Mouse (Mus musculus) granulocyte monocyte progenitor cell, adult 5-6 weeks (primary cell): ENCODE results near the gene Dmpk. TPM values are rescaled to one million over a fixed set of nuclear protein-coding genes. Genes with fewer than 3 reads are reported as not detected.
A peak's percentile ranks its signal among the peaks of the same experiment; 100 is the strongest.

Source experiments
- ATAC-seq: replicated peaks from 2 replicates; pipeline ENCODE4 v1.8.0; 2016; ENCODE audit warnings: mild to moderate bottlenecking, moderate TSS enrichment, inconsistent platforms; ENCODE audit not compliant: poor library complexity, severe bottlenecking
- total RNA-seq, 2 experiments: library from RNA; stranded (forward) in 1 of 2; stranded (reverse) in 1 of 2; fragments of 200-712, 200-1000 nt in 1 of 2; fragments of >200 nt in 1 of 2; fragmentation: Nextera tagmentation in 1 of 2; gene quantifications; 2 replicates each; pipeline ENCODE4 v1.2.3; 2014 to 2017

The Dmpk gene
- total RNA-seq, 2 experiments from 2014 or later: 0.32 to 1.0 TPM

- no peak for ATAC-seq
Measured at GRCm38 (mm10) chr7:19075231-19075630, 8.4 kb upstream of the Dmpk start.

- ATAC-seq: peak; percentile 78
Measured at GRCm38 (mm10) chr7:19075723-19076585, 7.7 kb upstream of the Dmpk start, which contains the start of gene Dmwd. Gene Dmwd, plus strand, starts transcription at chr7:19076227.

GRCm38 (mm10) chr7:19076586-19076991 lies 7.1 kb upstream of the Dmpk start:
- no peak for ATAC-seq

DNA sequence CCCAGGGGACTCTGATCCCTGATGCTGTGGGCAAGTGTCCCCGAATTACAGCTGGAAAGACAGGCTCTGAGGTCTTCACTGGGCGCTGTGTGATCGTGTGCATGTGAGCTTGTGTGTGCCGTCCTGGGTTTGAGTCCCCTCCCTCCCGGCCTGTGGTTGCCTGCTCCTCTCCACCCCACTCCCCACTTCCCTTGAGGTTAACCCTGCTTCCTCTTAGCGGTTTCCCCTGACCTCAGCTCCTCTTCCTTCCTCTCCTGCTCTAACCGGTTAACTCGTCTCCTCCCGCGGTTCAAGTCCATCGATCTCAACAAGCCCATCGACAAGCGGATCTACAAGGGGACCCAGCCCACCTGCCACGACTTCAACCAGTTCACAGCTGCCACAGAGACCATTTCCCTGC lies 5.9 kb upstream of the Dmpk start:
- ATAC-seq: peak; percentile 80

- no peak for ATAC-seq
Measured at GRCm38 (mm10) chr7:19078732-19079131, 4.9 kb upstream of the Dmpk start.

GRCm38 (mm10) chr7:19080451-19080950 lies 3.1 kb upstream of the Dmpk start:
- no peak for ATAC-seq

- ATAC-seq: no peak
Measured at GRCm38 (mm10) chr7:19082171-19082570, 1.5 kb upstream of the Dmpk start.

GRCm38 (mm10) chr7:19083096-19083495 lies 553 bp upstream of the Dmpk start:
- no peak for ATAC-seq

GRCm38 (mm10) chr7:19084277-19084771 lies 675 bp downstream of the Dmpk start:
- ATAC-seq: peak; percentile 75

- ATAC-seq: no peak
Measured at GRCm38 (mm10) chr7:19084921-19085473, 1.3 kb downstream of the Dmpk start.

- no peak for ATAC-seq
Measured at GRCm38 (mm10) chr7:19085495-19085894, 1.8 kb downstream of the Dmpk start.

- ATAC-seq: peak; percentile 60
Measured at GRCm38 (mm10) chr7:19086042-19086441, 2.4 kb downstream of the Dmpk start.

- no peak for ATAC-seq
Measured at GRCm38 (mm10) chr7:19086760-19087159, 3.1 kb downstream of the Dmpk start.

DNA sequence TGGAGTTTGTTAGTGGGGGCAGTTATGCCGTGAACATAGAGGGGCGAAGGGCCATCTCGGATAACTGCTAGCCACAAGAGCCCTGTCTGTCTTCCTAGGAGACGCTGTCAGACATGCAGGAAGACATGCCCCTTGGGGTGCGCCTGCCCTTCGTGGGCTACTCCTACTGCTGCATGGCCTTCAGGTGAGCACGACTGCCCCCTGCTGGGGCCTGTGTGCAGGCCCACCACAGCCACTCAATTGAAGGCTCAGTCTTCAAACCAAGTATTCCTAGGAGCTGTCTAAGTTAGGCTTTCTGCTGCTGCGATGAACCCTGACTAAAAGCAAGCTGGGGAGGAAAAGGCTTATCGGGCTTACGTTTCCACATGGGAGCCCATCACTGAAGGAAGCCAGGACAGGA lies 5.2 kb downstream of the Dmpk start:
- ATAC-seq: peak; percentile 24; the same call in 1 of the 2 replicates

DNA sequence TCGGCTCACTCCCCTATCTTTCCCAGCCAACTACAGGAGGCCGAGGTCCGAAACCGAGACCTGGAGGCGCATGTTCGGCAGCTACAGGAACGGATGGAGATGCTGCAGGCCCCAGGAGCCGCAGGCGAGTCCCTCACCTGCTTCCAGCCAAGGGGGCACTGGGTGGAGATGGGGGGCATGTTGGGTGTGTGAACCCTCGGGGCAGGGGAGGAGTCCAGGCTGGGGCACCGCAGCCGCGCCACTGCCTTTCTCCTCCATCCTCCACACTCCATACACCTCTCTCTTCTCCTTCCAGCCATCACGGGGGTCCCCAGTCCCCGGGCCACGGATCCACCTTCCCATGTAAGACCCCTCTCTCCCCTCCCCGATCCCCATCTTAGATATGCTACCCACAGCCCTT lies 8.3 kb downstream of the Dmpk start:
- ATAC-seq: no peak

DNA sequence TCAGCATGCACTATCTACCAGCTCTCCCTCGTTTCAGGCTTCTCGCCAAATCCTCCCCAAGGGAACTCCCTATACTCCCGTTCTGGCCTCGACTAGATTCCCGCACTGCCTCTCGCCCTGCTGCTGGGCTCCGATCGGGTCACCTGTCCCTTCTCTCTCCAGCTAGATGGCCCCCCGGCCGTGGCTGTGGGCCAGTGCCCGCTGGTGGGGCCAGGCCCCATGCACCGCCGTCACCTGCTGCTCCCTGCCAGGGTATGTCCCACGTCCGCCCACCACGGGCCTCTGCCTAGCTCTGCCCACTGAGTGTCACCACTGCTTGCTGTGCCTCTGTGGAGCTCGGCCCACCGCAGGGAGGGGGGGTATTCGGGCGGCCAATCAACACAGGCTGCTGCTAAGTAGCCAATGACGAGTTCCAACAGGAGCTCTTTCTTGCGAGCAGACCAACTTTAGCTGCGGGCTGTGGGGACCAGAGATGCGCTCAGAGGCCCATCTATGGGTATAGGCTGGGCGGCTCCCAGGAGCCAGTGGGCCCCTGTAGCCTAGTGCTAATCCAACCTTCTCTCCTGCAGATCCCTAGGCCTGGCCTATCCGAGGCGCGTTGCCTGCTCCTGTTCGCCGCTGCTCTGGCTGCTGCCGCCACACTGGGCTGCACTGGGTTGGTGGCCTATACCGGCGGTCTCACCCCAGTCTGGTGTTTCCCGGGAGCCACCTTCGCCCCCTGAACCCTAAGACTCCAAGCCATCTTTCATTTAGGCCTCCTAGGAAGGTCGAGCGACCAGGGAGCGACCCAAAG lies 8.9 kb downstream of the Dmpk start:
- ATAC-seq: no peak

DNA sequence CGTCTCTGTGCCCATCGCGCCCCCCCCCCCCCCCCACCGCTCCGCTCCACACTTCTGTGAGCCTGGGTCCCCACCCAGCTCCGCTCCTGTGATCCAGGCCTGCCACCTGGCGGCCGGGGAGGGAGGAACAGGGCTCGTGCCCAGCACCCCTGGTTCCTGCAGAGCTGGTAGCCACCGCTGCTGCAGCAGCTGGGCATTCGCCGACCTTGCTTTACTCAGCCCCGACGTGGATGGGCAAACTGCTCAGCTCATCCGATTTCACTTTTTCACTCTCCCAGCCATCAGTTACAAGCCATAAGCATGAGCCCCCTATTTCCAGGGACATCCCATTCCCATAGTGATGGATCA lies 9.5 kb downstream of the Dmpk start:
- peak; percentile 59 for ATAC-seq

DNA sequence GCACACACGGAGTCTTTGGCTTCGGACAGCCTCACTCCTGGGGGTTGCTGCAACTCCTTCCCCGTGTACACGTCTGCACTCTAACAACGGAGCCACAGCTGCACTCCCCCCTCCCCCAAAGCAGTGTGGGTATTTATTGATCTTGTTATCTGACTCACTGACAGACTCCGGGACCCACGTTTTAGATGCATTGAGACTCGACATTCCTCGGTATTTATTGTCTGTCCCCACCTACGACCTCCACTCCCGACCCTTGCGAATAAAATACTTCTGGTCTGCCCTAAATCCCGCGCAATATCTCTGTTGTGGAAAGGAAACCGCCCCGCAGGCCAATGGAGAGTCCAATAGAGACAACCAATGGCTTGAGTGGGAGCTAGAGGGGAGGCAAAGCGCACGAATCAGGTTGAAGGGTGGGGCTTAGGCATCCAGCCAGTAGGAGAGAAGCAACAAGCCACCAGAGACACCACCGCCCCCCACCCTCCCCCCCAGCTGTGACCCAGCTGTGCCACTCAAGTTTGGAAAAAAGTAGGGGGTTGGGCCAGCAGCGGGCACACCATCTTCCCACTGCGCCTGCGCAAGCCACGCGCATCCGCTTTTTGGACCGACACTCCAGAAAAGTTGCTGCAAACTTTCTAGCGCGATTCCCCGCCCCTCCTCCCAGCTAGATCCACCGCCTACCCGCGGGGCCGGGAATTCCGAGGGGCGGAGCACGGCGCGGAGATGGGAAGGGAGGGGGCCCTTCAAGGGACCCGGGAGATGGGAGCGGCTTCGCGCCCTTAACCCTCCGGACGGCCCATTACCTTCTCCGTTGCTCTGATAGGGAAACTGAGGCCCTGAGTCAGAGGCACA lies 10.1 kb downstream of the Dmpk start:
- peak; percentile 67 for ATAC-seq

DNA sequence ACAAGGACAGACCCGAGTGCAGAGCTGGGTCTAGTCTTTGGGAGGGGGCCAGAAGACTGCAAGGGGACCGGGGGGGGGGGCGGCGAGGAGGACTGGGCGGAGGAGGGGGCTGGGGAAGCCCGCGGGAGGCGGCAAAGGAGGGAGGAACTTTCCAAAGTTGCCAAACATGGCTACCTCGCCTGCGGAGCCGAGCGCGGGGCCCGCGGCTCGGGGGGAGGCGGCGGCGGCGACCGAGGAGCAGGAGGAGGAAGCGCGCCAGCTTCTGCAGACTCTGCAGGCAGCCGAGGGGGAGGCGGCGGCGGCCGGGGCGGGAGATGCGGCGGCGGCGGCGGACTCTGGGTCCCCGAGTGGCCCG lies 10.8 kb downstream of the Dmpk start, which contains the start of gene Six5:
TSS of gene Six5 (plus strand) at position 124 of the 355 bp plus-strand sequence.
- peak; percentile 17; the same call in 1 of the 2 replicates for ATAC-seq
